Mouse (Mus musculus): Measurements from ENCODE around the gene CT030661.1. TPM values are rescaled to one million over a fixed set of nuclear protein-coding genes. Genes with fewer than 3 reads are reported as not detected.
"Not testable (repeated sequence)": the region's sequence is repeated elsewhere in the genome, so short reads cannot be mapped to it uniquely, and the experiment has no call there.

CT030661.1 gene
- polyA plus RNA-seq (2015; fragmentation: Nextera tagmentation; extraction: Ambion mirVana) = 3.0 and 3.2 TPM in 2 replicates

GRCm38 (mm10) chr17:22314730-22315226 is at the start of gene CT030661.1:
TSS of gene CT030661.1 (minus strand) at chr17:22314837.
- not testable (repeated sequence) for H3K9me3 ChIP-seq (ENCODE audit: low read length); H3K4me1 ChIP-seq (ENCODE audit: insufficient read depth); H3K27me3 ChIP-seq (ENCODE audit: insufficient read depth, low read length); H3K36me3 ChIP-seq (replicated peaks; ENCODE audit: insufficient read depth, low read length)
- under 1% methylated on average over 20 of the region's 20 CpGs for WGBS (ENCODE audit: insufficient replicate concordance)
- peak within 1 kb of the TSS; percentile 79 for H3K27ac ChIP-seq (ENCODE audit: low read depth)
- H3K4me3 ChIP-seq (ENCODE audit: low read depth, low read length) = peak within 1 kb of the TSS; percentile 64
- peak; percentile 99 for ATAC-seq
- H3K9ac ChIP-seq (replicated peaks) = peak within 1 kb of the TSS; percentile 72
- H3K4me2 ChIP-seq (ENCODE audit: low read depth, low read length) = peak within 1 kb of the TSS; percentile 65
- peak; percentile 83 for DNase-seq

DNA sequence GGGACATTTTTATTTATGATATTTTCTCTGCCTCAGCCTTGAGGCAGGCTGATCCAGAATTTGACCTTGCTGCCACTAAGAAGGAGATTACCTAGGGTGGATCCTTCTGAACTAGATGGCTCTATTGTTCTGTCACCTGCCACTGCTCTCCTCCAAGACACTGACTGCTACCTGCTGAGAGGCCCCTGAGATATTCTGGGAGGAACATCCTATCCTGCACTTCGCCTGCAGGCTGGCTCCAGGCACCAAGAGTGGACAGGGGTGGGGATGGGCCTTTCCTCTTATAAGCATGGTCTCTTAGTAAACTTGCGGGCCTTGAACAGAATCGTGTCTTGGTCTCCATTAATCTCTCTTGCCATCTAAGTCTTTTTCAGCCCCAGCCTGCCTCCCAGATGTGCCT is 49.3 kb upstream of the CT030661.1 start:
- DNase-seq = no peak
- H3K4me1 ChIP-seq (ENCODE audit: insufficient read depth) = peaks cover 11% of the 10 kb centered on the region
- H3K27me3 ChIP-seq (ENCODE audit: insufficient read depth, low read length) = no peaks in the 10 kb centered on the region
- H3K27ac ChIP-seq (ENCODE audit: low read depth) = no peak overlapping the region
- TF ChIP-seq CTCF (IDR thresholded peaks at IDR 0.05; ENCODE audit: low read depth) (no peak), EP300 (IDR thresholded peaks at IDR 0.05; ENCODE audit: low read depth) (no peak)
- H3K9me3 ChIP-seq (ENCODE audit: low read length) = peaks cover 11% of the 10 kb centered on the region
- 93% methylated on average over 3 of the region's 3 CpGs for WGBS (ENCODE audit: insufficient replicate concordance)
- ATAC-seq = no peak
- H3K4me2 ChIP-seq (ENCODE audit: low read depth, low read length) = no peak overlapping the region
- H3K9ac ChIP-seq (replicated peaks) = no peak overlapping the region
- H3K4me3 ChIP-seq (ENCODE audit: low read depth, low read length) = no peak overlapping the region
- peaks cover 6% of the 10 kb centered on the region; the same call in 1 of the 2 replicates for H3K36me3 ChIP-seq (replicated peaks; ENCODE audit: insufficient read depth, low read length)

- DNase-seq (peak; percentile 69), ATAC-seq (peak; percentile 99)
- not testable (repeated sequence) for H3K9me3 ChIP-seq (ENCODE audit: low read length); H3K27me3 ChIP-seq (ENCODE audit: insufficient read depth, low read length); H3K36me3 ChIP-seq (replicated peaks; ENCODE audit: insufficient read depth, low read length)
- 0% methylated on average over 27 of the region's 43 CpGs for WGBS (ENCODE audit: insufficient replicate concordance)
- Histone ChIP-seq H3K4me2 (ENCODE audit: low read depth, low read length) (peak within 1 kb of the TSS; percentile 68), H3K9ac (replicated peaks) (peak within 1 kb of the TSS; percentile 82), H3K4me3 (ENCODE audit: low read depth, low read length) (peak within 1 kb of the TSS; percentile 67), H3K4me1 (ENCODE audit: insufficient read depth) (peaks cover 11% of the 10 kb centered on the region), H3K27ac (ENCODE audit: low read depth) (peak within 1 kb of the TSS; percentile 97)
These were observed 46.6 kb upstream of the CT030661.1 start, which contains the start of the genes Zfp944 and Zfp758 for GRCm38 (mm10) chr17:22361101-22361781. TSS of gene Zfp944 (minus strand) at chr17:22361400. TSS of gene Zfp758 (plus strand) at chr17:22361453.

DNA sequence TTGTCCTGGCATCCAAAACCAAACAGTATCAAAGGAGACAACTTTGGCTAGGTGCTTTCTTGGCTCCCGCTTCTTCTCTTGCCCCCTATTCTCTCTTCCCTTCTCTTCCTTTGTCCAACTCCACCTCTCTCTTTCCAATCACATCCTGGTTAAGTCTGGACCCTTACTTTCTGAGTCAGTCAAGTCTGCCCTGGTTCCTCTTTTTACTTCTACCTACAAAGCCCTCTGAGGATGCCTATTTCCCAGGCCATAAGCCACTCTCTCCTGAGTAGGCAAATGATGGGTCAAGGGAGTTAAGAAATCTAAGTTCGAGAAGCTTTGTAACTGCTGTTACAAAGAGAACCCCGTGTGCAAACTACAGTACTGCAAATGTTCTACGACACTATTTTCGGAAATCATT is 45.9 kb upstream of the CT030661.1 start:
- Histone ChIP-seq H3K27me3 (ENCODE audit: insufficient read depth, low read length) (no peaks in the 10 kb centered on the region), H3K27ac (ENCODE audit: low read depth) (0 out of 2 replicates have a peak overlapping the region, but pooled peaks have one; percentile 78), H3K9me3 (ENCODE audit: low read length) (peaks cover 6% of the 10 kb centered on the region; the same call in 1 of the 2 replicates), H3K36me3 (replicated peaks; ENCODE audit: insufficient read depth, low read length) (no peaks in the 10 kb centered on the region), H3K4me3 (ENCODE audit: low read depth, low read length) (peak overlapping the region; percentile 67), H3K4me2 (ENCODE audit: low read depth, low read length) (peak overlapping the region; percentile 59), H3K4me1 (ENCODE audit: insufficient read depth) (peaks cover 11% of the 10 kb centered on the region), H3K9ac (replicated peaks) (peak overlapping the region; percentile 82)
- 23% methylated on average over 5 of the region's 5 CpGs for WGBS (ENCODE audit: insufficient replicate concordance)
- ATAC-seq (no peak), DNase-seq (no peak)
- TF ChIP-seq EP300 (IDR thresholded peaks at IDR 0.05; ENCODE audit: low read depth) (no peak), CTCF (IDR thresholded peaks at IDR 0.05; ENCODE audit: low read depth) (no peak)

GRCm38 (mm10) chr17:22352794-22353193 is 38.2 kb upstream of the CT030661.1 start:
- ATAC-seq (peak; percentile 55; the same call in 1 of the 2 replicates), DNase-seq (peak; percentile 41)
- no peaks in the 10 kb centered on the region for H3K4me1 ChIP-seq (ENCODE audit: insufficient read depth)
- H3K27ac ChIP-seq (ENCODE audit: low read depth) = no peak overlapping the region
- H3K4me2 ChIP-seq (ENCODE audit: low read depth, low read length) = no peak overlapping the region
- H3K36me3 ChIP-seq (replicated peaks; ENCODE audit: insufficient read depth, low read length) = 0 out of 2 replicates have a peak, but pooled peaks cover 6% of the 10 kb centered on the region
- no peak overlapping the region for H3K4me3 ChIP-seq (ENCODE audit: low read depth, low read length)
- no peak overlapping the region for H3K9ac ChIP-seq (replicated peaks)
- TF ChIP-seq EP300 (IDR thresholded peaks at IDR 0.05; ENCODE audit: low read depth) (no peak), CTCF (IDR thresholded peaks at IDR 0.05; ENCODE audit: low read depth) (peak; percentile 83)
- no peaks in the 10 kb centered on the region for H3K27me3 ChIP-seq (ENCODE audit: insufficient read depth, low read length)
- H3K9me3 ChIP-seq (ENCODE audit: low read length) = no peaks in the 10 kb centered on the region

GRCm38 (mm10) chr17:22315247-22315646 is 610 bp upstream of the CT030661.1 start:
- peak overlapping the region; percentile 65; the same call in 1 of the 2 replicates for H3K4me2 ChIP-seq (ENCODE audit: low read depth, low read length)
- not testable (repeated sequence) for DNase-seq; ATAC-seq; H3K36me3 ChIP-seq (replicated peaks; ENCODE audit: insufficient read depth, low read length); H3K4me1 ChIP-seq (ENCODE audit: insufficient read depth); H3K27me3 ChIP-seq (ENCODE audit: insufficient read depth, low read length); H3K9me3 ChIP-seq (ENCODE audit: low read length)
- H3K9ac ChIP-seq (replicated peaks) = peak overlapping the region; percentile 72
- 22% methylated on average over 2 of the region's 2 CpGs for WGBS (ENCODE audit: insufficient replicate concordance)
- peak overlapping the region; percentile 79 for H3K27ac ChIP-seq (ENCODE audit: low read depth)
- peak overlapping the region; percentile 64 for H3K4me3 ChIP-seq (ENCODE audit: low read depth, low read length)

GRCm38 (mm10) chr17:22314219-22314618 is 418 bp downstream of the CT030661.1 start:
- H3K27ac ChIP-seq (ENCODE audit: low read depth) = peak overlapping the region; percentile 79
- H3K4me2 ChIP-seq (ENCODE audit: low read depth, low read length) = peak overlapping the region; percentile 64
- H3K9ac ChIP-seq (replicated peaks) = peak overlapping the region; percentile 72
- H3K4me1 ChIP-seq (ENCODE audit: insufficient read depth); H3K9me3 ChIP-seq (ENCODE audit: low read length); DNase-seq; H3K36me3 ChIP-seq (replicated peaks; ENCODE audit: insufficient read depth, low read length); H3K27me3 ChIP-seq (ENCODE audit: insufficient read depth, low read length): not testable (repeated sequence)
- WGBS (ENCODE audit: insufficient replicate concordance) = 0% methylated on average over 3 of the region's 3 CpGs
- ATAC-seq = peak; percentile 68
- peak overlapping the region; percentile 64 for H3K4me3 ChIP-seq (ENCODE audit: low read depth, low read length)
